Mouse (Mus musculus): ENCODE data around the gene Mdga2. TPM values are rescaled to one million over a fixed set of nuclear protein-coding genes. Genes with fewer than 3 reads are reported as not detected.

Mdga2 gene
- polyA plus RNA-seq, 1 experiment from 2014 or later = 25.0 TPM

DNA sequence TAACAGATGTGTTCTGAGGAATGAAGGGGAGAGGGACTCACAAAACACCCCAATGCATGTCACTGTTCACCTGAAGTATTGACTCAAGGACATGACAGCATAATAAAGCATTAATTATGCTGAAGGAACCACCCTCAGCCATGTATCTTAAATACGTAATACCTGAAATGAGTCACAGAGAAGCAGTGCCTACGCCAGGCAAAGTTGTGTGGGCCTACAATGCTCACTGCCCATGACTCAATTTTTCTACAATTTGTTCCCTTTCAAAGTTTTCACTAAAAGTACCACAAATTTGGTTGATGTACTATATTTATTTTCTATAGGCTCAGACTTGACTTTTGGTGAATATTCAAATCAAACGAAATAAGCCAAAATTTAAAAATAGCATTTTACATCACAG, 80.7 kb downstream of the Mdga2 start:
- ATAC-seq (replicated peaks) = no peak
- Histone ChIP-seq H3K4me2 (replicated peaks) (no peak overlapping the region), H3K27me3 (no peaks in the 10 kb centered on the region), H3K9ac (replicated peaks) (no peak overlapping the region), H3K4me3 (no peak overlapping the region), H3K27ac (replicated peaks) (no peak overlapping the region), H3K9me3 (no peaks in the 10 kb centered on the region), H3K4me1 (no peaks in the 10 kb centered on the region), H3K36me3 (no peaks in the 10 kb centered on the region)
- 91% methylated on average over 3 of the region's 3 CpGs for WGBS

DNA sequence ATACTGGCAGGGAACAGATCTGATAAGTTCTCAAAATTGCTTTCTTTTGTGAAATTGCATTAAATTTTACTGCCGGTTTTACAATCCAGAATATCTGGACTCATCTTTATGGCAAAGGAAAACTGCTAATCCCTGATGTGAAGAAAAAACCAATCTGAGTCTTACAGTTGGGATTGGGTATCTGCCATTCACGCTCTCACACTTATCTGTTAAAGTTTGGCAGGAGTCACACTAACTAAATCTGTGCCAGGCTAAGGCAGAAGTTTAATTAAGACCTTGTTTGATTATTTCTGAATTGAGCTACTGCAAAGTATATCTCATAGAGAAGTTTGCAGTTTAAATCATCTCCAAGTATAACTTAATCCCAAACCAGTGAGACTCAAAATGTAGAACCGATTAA, 82.2 kb downstream of the Mdga2 start:
- Histone ChIP-seq H3K4me2 (replicated peaks) (no peak overlapping the region), H3K27ac (replicated peaks) (no peak overlapping the region), H3K36me3 (no peaks in the 10 kb centered on the region), H3K9me3 (no peaks in the 10 kb centered on the region), H3K4me3 (no peak overlapping the region), H3K27me3 (no peaks in the 10 kb centered on the region), H3K4me1 (no peaks in the 10 kb centered on the region), H3K9ac (replicated peaks) (no peak overlapping the region)
- 80% methylated on average over 3 of the region's 3 CpGs for WGBS
- ATAC-seq (replicated peaks) = no peak

DNA sequence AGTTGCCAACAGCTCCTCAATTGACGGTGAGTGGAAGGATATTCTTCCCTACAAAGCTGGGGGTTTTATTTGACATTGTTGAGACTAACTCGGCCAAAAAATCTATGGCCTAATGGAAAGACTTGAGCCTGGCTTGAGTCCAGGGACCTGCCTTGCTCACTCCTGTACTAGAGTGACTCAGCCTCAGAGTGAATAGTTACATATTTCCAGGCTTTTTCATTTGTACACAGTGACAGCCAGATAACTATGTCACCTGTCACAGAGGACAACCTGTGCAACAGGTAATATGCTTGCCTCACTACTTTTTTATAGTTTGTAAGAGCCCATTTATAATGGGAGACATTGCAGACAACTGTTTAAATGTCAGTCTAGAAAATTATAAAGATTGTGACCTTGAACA, 94.9 kb downstream of the Mdga2 start:
- 78% methylated on average over 2 of the region's 2 CpGs for WGBS
- no peak for ATAC-seq (replicated peaks)
- no peak overlapping the region for H3K4me2 ChIP-seq (replicated peaks)
- H3K27me3 ChIP-seq = no peaks in the 10 kb centered on the region
- H3K9me3 ChIP-seq = no peaks in the 10 kb centered on the region
- 0 out of 2 replicates have a peak, but pooled peaks cover 2% of the 10 kb centered on the region for H3K4me1 ChIP-seq
- no peak overlapping the region for H3K4me3 ChIP-seq
- no peak overlapping the region for H3K9ac ChIP-seq (replicated peaks)
- H3K36me3 ChIP-seq = no peaks in the 10 kb centered on the region
- no peak overlapping the region for H3K27ac ChIP-seq (replicated peaks)

DNA sequence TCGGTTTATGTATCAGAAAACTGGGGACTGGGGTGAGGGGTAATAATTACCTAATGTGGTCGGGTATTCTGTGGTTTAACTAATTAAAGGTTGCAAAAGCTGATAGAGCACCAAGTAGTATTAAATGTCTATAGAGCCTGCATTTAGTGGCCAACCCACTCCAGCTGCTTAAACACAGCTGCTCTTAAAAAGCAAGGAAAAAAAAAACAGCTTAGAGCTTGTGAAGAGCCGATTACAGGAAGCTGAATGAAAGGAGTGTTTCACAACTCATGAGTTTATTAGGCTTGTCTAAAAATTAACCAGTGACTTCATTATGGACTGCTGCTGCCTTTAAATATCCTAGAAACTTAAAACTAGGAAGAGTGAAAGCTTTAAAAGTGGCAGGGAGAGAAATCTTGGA, 98.5 kb downstream of the Mdga2 start:
- no peaks in the 10 kb centered on the region for H3K36me3 ChIP-seq
- 0 out of 2 replicates have a peak, but pooled peaks cover 2% of the 10 kb centered on the region for H3K4me1 ChIP-seq
- H3K27me3 ChIP-seq = no peaks in the 10 kb centered on the region
- no peaks in the 10 kb centered on the region for H3K9me3 ChIP-seq
- WGBS = 24% methylated on average over 3 of the region's 3 CpGs
- H3K4me3 ChIP-seq = no peak overlapping the region
- no peak for ATAC-seq (replicated peaks)
- no peak overlapping the region for H3K4me2 ChIP-seq (replicated peaks)
- H3K27ac ChIP-seq (replicated peaks) = no peak overlapping the region
- H3K9ac ChIP-seq (replicated peaks) = no peak overlapping the region

DNA sequence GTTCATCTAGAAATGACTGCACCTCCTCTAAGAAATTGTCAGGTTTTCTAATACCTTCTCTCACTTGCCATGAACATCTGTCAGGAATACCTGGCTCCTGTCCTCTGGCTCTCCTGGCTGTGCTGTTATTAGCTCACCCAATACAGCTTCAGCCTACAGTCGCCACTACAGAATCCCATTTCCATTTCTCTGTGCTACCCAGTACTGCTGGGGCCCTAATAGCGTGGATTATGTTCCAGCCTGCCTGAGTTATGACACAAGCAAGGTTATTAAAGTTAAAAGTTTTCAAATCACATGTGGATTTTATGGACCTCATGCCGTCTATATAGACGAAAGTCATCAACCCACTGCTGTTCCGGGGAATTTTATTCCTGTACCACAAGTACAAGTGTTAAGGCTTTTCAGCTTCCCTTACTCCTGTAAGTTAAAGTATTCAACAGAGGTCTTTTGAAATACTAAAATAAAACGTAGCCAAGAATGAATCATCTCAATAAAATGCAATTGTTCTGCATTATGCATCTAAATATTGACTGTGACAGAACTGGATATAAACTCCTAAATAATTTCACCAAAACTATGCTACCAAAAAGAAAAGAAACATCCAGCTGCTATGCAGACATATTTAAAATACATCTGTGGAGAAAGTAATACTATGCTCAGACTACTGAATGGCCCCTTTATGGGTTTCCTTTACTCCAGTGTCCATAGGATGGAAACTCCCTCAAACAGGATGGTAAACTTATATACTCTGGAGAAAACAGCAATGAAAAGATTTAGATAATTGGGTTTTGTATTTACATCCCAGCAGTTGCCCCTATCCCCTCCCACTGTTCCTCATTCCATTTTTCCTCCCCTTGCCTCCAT, 103.5 kb downstream of the Mdga2 start:
- no peak overlapping the region for H3K4me2 ChIP-seq (replicated peaks)
- no peak for ATAC-seq (replicated peaks)
- 0 out of 2 replicates have a peak, but pooled peaks cover 2% of the 10 kb centered on the region for H3K4me1 ChIP-seq
- WGBS = 87% methylated on average over 6 of the region's 6 CpGs
- H3K27me3 ChIP-seq = no peaks in the 10 kb centered on the region
- no peak overlapping the region for H3K9ac ChIP-seq (replicated peaks)
- no peak overlapping the region for H3K4me3 ChIP-seq
- no peaks in the 10 kb centered on the region for H3K36me3 ChIP-seq
- no peak overlapping the region for H3K27ac ChIP-seq (replicated peaks)
- no peaks in the 10 kb centered on the region for H3K9me3 ChIP-seq

DNA sequence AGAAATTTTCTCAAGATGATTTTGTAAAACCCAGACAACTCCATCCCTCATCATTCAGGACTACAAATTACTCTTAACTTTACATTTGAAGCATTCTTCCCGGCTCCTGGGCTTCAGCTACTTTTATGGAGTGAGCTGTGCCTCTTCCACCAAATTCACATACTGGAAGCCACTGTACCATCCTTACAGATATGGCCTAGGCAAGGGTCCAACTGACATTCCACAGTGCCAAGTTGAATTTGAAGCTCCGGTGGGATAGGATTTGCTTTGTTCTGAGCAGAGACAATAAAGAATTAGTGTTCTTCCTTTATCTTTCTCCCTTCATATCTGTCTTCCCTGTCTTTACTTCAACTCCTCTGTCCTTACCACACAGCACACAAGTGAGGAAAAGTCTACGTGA, 118.2 kb downstream of the Mdga2 start:
- no peaks in the 10 kb centered on the region for H3K36me3 ChIP-seq
- no peaks in the 10 kb centered on the region for H3K27me3 ChIP-seq
- WGBS = 76% methylated on average over 3 of the region's 3 CpGs
- no peaks in the 10 kb centered on the region for H3K4me1 ChIP-seq
- no peaks in the 10 kb centered on the region for H3K9me3 ChIP-seq
- no peak overlapping the region for H3K4me3 ChIP-seq
- ATAC-seq (replicated peaks) = no peak
- no peak overlapping the region for H3K9ac ChIP-seq (replicated peaks)
- no peak overlapping the region for H3K4me2 ChIP-seq (replicated peaks)
- no peak overlapping the region for H3K27ac ChIP-seq (replicated peaks)

DNA sequence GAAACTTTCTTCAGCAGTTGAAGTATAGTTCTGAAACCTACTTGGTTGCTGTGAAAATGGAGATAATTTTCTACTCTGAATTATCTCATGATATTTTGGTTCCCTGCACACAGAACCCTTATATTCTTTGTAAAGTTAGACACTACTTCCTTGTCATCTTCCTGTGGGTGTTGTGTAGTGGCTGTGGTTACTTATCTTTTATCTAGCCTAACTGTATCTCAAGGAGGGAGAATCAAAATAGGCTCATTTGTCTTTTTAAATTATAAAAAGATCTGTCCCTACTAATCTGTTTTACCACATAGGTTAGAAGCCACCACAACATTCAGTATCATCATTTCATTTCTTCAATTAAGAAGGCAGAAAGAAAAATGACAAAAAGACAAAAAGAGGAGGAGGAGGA, 127.9 kb downstream of the Mdga2 start:
- Histone ChIP-seq H3K9me3 (no peaks in the 10 kb centered on the region), H3K4me1 (peaks cover 4% of the 10 kb centered on the region; the same call in 1 of the 2 replicates), H3K27ac (replicated peaks) (no peak overlapping the region), H3K4me3 (no peak overlapping the region), H3K9ac (replicated peaks) (no peak overlapping the region), H3K36me3 (no peaks in the 10 kb centered on the region), H3K4me2 (replicated peaks) (no peak overlapping the region), H3K27me3 (no peaks in the 10 kb centered on the region)
- no peak for ATAC-seq (replicated peaks)

DNA sequence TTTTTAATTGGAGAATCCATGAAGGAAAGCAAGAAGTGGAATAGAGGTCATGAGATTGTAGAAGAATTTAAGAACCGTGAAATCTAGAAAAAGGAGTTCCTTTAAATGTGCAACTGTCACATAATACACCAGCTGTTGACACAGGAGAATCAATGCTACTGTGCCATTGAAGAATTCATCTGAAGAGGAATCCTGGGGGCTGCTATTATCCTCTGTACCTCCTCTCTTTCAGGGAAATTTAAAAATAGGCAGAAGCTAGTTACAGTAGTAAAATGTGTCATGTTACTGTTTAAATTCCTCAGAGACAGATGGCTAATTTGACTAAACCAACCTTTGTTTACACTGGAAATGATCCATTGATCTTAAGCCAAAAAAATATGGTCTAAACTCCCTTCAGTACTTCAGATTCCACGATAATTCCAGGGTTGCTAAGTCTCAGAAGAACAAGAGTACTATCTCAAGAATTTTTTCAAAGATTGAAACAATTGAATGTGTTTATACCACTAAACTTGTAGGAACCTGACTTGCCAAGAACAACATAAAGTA, 131.9 kb downstream of the Mdga2 start:
- no peak overlapping the region; the same call in 1 of the 2 replicates for H3K27ac ChIP-seq (replicated peaks)
- peaks cover 4% of the 10 kb centered on the region; the same call in 1 of the 2 replicates for H3K4me1 ChIP-seq
- H3K4me3 ChIP-seq = no peak overlapping the region
- no peaks in the 10 kb centered on the region for H3K27me3 ChIP-seq
- 47% methylated on average over 2 of the region's 2 CpGs for WGBS
- H3K9ac ChIP-seq (replicated peaks) = no peak overlapping the region
- no peaks in the 10 kb centered on the region for H3K9me3 ChIP-seq
- H3K4me2 ChIP-seq (replicated peaks) = no peak overlapping the region
- H3K36me3 ChIP-seq = no peaks in the 10 kb centered on the region
- ATAC-seq (replicated peaks) = peak; percentile 46; the same call in 1 of the 2 replicates

DNA sequence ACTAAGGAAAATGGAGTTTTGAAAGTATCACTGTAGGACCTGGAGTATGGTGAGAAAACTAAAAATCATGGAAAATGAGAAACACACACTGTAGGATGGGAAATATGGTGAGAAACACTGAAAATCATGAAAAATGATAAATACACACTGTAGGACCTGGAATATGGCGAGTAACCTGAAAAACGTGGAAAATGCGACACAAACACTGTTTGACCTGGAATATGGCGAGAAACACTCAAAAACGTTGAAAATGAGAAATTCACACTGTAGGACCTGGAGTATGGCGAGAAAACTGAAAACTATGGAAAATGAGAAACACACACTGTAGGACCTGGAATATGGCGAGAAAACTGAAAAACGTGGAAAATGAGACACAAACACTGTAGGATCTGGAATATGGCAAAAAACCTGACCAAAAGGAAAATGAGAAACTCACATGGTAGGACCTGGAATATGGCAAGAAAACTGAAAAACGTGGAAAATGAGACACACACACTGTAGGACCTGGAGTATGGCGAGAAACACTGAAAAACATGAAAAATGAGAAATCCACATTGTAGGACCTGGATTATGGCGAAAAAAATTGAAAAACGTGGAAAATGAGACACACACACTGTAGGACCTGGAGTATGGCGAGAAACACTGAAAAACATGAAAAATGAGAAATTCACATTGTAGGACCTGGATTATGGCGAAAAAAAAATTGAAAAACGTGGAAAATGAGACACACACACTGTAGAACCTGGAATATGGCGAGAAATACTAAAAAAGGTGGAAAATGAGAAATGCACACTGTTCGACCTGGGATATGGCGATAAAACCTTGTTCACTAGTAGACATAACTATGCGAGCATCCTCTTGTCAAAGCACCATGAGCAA, 163.0 kb downstream of the Mdga2 start:
- WGBS = 62% methylated on average over 19 of the region's 19 CpGs
- ATAC-seq (replicated peaks) = peak; percentile 94
- Histone ChIP-seq H3K4me1 (no peaks in the 10 kb centered on the region), H3K4me3 (no peak overlapping the region), H3K36me3 (no peaks in the 10 kb centered on the region), H3K27me3 (no peaks in the 10 kb centered on the region), H3K9me3 (no peaks in the 10 kb centered on the region), H3K9ac (replicated peaks) (no peak overlapping the region), H3K4me2 (replicated peaks) (no peak overlapping the region), H3K27ac (replicated peaks) (no peak overlapping the region)

DNA sequence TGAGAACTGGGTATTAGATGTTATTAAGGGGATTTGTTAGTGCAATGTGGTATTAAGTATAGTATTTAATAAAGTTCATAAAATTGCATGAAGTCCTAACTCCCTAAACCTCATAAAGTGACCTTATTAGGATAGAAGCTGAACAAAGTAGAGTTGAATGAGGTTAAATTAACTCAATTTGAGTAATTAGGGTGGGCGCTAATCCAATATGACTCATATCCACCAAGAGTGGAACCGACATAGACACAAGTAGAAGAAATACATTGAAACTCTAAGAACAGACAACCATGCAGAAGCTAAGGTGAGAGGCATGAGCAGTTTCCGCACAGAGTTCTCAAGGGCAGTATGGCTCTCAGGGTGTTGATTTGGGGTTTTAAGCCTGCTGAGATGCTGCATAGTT, 165.7 kb downstream of the Mdga2 start:
- no peaks in the 10 kb centered on the region for H3K27me3 ChIP-seq
- ATAC-seq (replicated peaks) = no peak
- no peak overlapping the region for H3K9ac ChIP-seq (replicated peaks)
- H3K27ac ChIP-seq (replicated peaks) = no peak overlapping the region
- WGBS = 87% methylated on average over 3 of the region's 3 CpGs
- no peaks in the 10 kb centered on the region for H3K36me3 ChIP-seq
- no peak overlapping the region for H3K4me3 ChIP-seq
- H3K9me3 ChIP-seq = no peaks in the 10 kb centered on the region
- H3K4me2 ChIP-seq (replicated peaks) = no peak overlapping the region
- H3K4me1 ChIP-seq = no peaks in the 10 kb centered on the region

DNA sequence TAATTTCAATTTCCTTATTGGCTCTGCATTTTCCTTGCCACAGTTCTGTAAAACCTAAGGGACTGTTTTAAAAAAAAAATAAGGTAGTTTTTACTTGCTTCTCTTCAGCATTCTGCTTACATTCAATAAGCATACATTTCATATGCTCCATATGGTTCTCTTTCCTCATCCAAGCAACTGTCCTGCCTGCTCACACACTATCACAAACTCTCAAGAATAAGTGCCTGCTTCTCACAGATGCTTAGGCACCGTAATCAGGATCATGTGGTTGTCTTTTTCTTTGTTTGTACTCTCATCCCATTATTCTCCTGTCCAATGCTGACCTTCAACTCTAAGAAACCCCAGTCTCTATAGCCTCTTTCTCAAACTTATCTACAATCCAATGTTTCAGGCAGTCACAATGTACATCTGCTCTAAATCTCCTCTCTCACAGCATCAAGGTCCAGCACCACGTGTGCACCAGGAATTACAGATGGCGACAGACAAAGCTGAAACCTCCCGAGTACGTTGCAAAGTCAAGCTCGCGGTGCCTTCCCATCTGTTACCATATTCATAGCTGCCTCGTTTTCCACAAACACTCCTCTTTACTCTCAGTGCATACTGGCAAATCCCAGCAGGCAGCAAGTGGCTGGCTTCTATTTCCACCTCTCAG, 177.1 kb downstream of the Mdga2 start:
- Histone ChIP-seq H3K27ac (replicated peaks) (peak overlapping the region; percentile 76), H3K4me2 (replicated peaks) (no peak overlapping the region)

DNA sequence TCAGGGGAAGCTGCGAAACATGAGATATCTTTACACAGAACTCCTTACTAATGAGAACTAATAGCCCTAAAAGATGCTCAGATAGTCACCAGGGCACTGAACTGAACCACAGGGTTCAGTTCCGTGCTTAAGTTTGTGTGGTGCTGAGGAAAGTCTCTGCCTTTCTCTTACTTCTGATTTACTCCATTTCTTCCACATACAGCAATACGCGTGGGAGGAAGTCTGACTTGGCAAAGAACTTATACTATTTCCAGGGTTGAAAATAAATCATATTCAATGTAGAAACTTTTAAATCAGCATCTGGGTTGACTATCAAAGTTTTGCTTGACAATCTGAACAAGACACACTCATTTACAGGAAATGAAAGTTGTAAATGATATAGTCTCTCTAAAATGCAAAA, 180.5 kb downstream of the Mdga2 start:
- no peak overlapping the region for H3K9ac ChIP-seq (replicated peaks)
- H3K36me3 ChIP-seq = no peaks in the 10 kb centered on the region
- H3K9me3 ChIP-seq = no peaks in the 10 kb centered on the region
- no peak overlapping the region for H3K4me2 ChIP-seq (replicated peaks)
- H3K4me3 ChIP-seq = no peak overlapping the region
- WGBS = 90% methylated on average over 4 of the region's 4 CpGs
- no peak overlapping the region for H3K27ac ChIP-seq (replicated peaks)
- H3K27me3 ChIP-seq = no peaks in the 10 kb centered on the region
- peaks cover 12% of the 10 kb centered on the region for H3K4me1 ChIP-seq
- ATAC-seq (replicated peaks) = no peak

More for the DNA sequence above, 177.1 kb downstream of the Mdga2 start:
- ATAC-seq (replicated peaks) = peak; percentile 84
- no peaks in the 10 kb centered on the region for H3K36me3 ChIP-seq
- no peak overlapping the region for H3K9ac ChIP-seq (replicated peaks)
- H3K27me3 ChIP-seq = no peaks in the 10 kb centered on the region
- H3K4me1 ChIP-seq = peaks cover 12% of the 10 kb centered on the region
- H3K4me3 ChIP-seq = no peak overlapping the region
- WGBS = 55% methylated on average over 8 of the region's 8 CpGs
- H3K9me3 ChIP-seq = no peaks in the 10 kb centered on the region
